Mouse (Mus musculus) bone marrow macrophage, adult 2 months (primary cell): ENCODE measurements around the gene Scd4.

Experiments
- CTCF ChIP-seq: IDR thresholded peaks from 2 replicates; pipeline ENCODE4 v1.5.1; 2012; ENCODE audit warnings: low read depth, mild to moderate bottlenecking, low read length, moderate library complexity
- POLR2A ChIP-seq: IDR thresholded peaks from 2 replicates; pipeline ENCODE4 v1.6.1; 2012; ENCODE audit warnings: mild to moderate bottlenecking, low read depth, low read length, borderline replicate concordance

- TF ChIP-seq POLR2A = no peak
- no peak for TF ChIP-seq CTCF
Observed at GRCm38 (mm10) chr19:44388475-44389428, 55.9 kb downstream of the Scd4 start.
